Mouse (Mus musculus) neural tube, embryonic 14.5 days (tissue): ENCODE data around the gene Slc25a24. TPM values are rescaled to one million over a fixed set of nuclear protein-coding genes. Genes with fewer than 3 reads are reported as not detected.

ENCODE experiments used
- ATAC-seq: fragments of 200-750 bp; cut with Nextera tagmentation; 2 replicates; pipeline ENCODE4 v1.8.0; 2017; ENCODE audit warnings: low read depth, mild to moderate bottlenecking, moderate TSS enrichment, moderate library complexity
- H3K27ac ChIP-seq: fragments of 300-500 bp; sonication (generic); 2 replicates; pipeline ENCODE4 v1.5.1; 2014; ENCODE audit warnings: low read depth, mild to moderate bottlenecking, control low read depth, low read length, moderate library complexity, mixed read lengths
- H3K27me3 ChIP-seq: fragments of 300-500 bp; sonication (generic); 2 replicates; pipeline ENCODE4 v1.6.1; 2014; ENCODE audit warnings: low read length; ENCODE audit not compliant: control insufficient read depth, insufficient read depth
- H3K36me3 ChIP-seq: fragments of 300-500 bp; sonication (generic); 2 replicates; pipeline ENCODE4 v1.6.1; 2014; ENCODE audit warnings: low read length, mixed read lengths; ENCODE audit not compliant: control insufficient read depth, insufficient read depth
- H3K4me1 ChIP-seq: fragments of 300-500 bp; sonication (generic); 2 replicates; pipeline ENCODE4 v1.6.1; 2014; ENCODE audit warnings: low read length; ENCODE audit not compliant: control insufficient read depth, insufficient read depth
- H3K4me2 ChIP-seq: fragments of 300-500 bp; sonication (generic); 2 replicates; pipeline ENCODE4 v1.6.1; 2014; ENCODE audit warnings: mild to moderate bottlenecking, low read depth, low read length, control low read depth
- H3K4me3 ChIP-seq: fragments of 300-500 bp; sonication (generic); 2 replicates; pipeline ENCODE4 v1.5.1; 2014; ENCODE audit warnings: low read depth, low read length, control low read depth, mixed read lengths
- H3K9ac ChIP-seq: fragments of 300-500 bp; sonication (generic); replicated peaks from 2 replicates; pipeline ENCODE4 v1.6.1; 2014; ENCODE audit warnings: low read depth, mild to moderate bottlenecking, control low read depth, low read length, mixed read lengths
- H3K9me3 ChIP-seq: fragments of 300-500 bp; sonication (generic); 2 replicates; pipeline ENCODE4 v1.6.1; 2016; ENCODE audit warnings: low read length; ENCODE audit not compliant: control insufficient read depth
- WGBS: fragments of 180-500 bp; shearing (Covaris S2); extraction: QIAGEN DNeasy Blood & Tissue Kit; methylation state at CpG from one replicate; pipeline ENCODE4 v1.1.7; 2014; 5-methylcytosine and 5-hydroxymethylcytosine counted together
- polyA plus RNA-seq: library from polyadenylated mRNA; unstranded; fragments of >200 nt; fragmentation: Nextera tagmentation; extraction: Ambion mirVana; gene quantifications from 2 replicates; pipeline ENCODE4 v1.2.1, GENCODE M21; 2014

The Slc25a24 gene
- polyA plus RNA-seq, 1 experiment from 2014 or later, result 3.0 TPM

- no peak overlapping the region for H3K27ac ChIP-seq
- H3K4me1 ChIP-seq, result no peaks in the 10 kb centered on the region
- 61% methylated on average over 3 of the region's 3 CpGs for WGBS
- no peaks in the 10 kb centered on the region for H3K9me3 ChIP-seq
- H3K36me3 ChIP-seq, result no peaks in the 10 kb centered on the region
- no peak overlapping the region for H3K4me2 ChIP-seq
- H3K9ac ChIP-seq, result no peak overlapping the region
- no peak for ATAC-seq
- H3K27me3 ChIP-seq, result no peaks in the 10 kb centered on the region
- no peak overlapping the region for H3K4me3 ChIP-seq
Measured at GRCm38 (mm10) chr3:109157481-109157880, 34.5 kb downstream of the Slc25a24 start.

GRCm38 (mm10) chr3:109164088-109164487, 41.1 kb downstream of the Slc25a24 start:
- no peak overlapping the region for H3K4me3 ChIP-seq
- no peak overlapping the region for H3K4me2 ChIP-seq
- H3K9me3 ChIP-seq, result no peaks in the 10 kb centered on the region
- no peaks in the 10 kb centered on the region for H3K4me1 ChIP-seq
- ATAC-seq, result no peak
- no peak overlapping the region for H3K27ac ChIP-seq
- no peak overlapping the region for H3K9ac ChIP-seq
- H3K36me3 ChIP-seq, result no peaks in the 10 kb centered on the region
- whole genome bisulfite sequencing, result 82% methylated on average over 2 of the region's 2 CpGs
- no peaks in the 10 kb centered on the region for H3K27me3 ChIP-seq

- Histone ChIP-seq H3K36me3 (no peaks in the 10 kb centered on the region), H3K9ac (no peak overlapping the region), H3K4me1 (no peaks in the 10 kb centered on the region), H3K27ac (no peak overlapping the region), H3K9me3 (no peaks in the 10 kb centered on the region), H3K4me2 (no peak overlapping the region), H3K27me3 (no peaks in the 10 kb centered on the region), H3K4me3 (no peak overlapping the region)
- ATAC-seq, result no peak
- 87% methylated on average over 1 of the region's 1 CpGs for WGBS
Measured at GRCm38 (mm10) chr3:109164644-109165043, 41.7 kb downstream of the Slc25a24 start.

- Histone ChIP-seq H3K36me3 (no peaks in the 10 kb centered on the region), H3K9me3 (no peaks in the 10 kb centered on the region), H3K4me1 (no peaks in the 10 kb centered on the region), H3K27ac (no peak overlapping the region), H3K9ac (no peak overlapping the region), H3K4me2 (no peak overlapping the region), H3K27me3 (no peaks in the 10 kb centered on the region), H3K4me3 (no peak overlapping the region)
- ATAC-seq, result no peak
- 94% methylated on average over 8 of the region's 8 CpGs for WGBS
Measured at GRCm38 (mm10) chr3:109165214-109165829, 42.4 kb downstream of the Slc25a24 start.

- ATAC-seq, result no peak
- Histone ChIP-seq H3K4me2 (no peak overlapping the region), H3K4me3 (no peak overlapping the region), H3K36me3 (no peaks in the 10 kb centered on the region), H3K4me1 (no peaks in the 10 kb centered on the region), H3K9me3 (no peaks in the 10 kb centered on the region), H3K27ac (no peak overlapping the region), H3K9ac (no peak overlapping the region), H3K27me3 (no peaks in the 10 kb centered on the region)
- WGBS, result 93% methylated on average over 2 of the region's 2 CpGs
Measured at GRCm38 (mm10) chr3:109169121-109169520, 46.2 kb downstream of the Slc25a24 start.

- Histone ChIP-seq H3K4me3 (no peak overlapping the region), H3K36me3 (no peaks in the 10 kb centered on the region), H3K9ac (no peak overlapping the region), H3K9me3 (no peaks in the 10 kb centered on the region), H3K4me1 (no peaks in the 10 kb centered on the region), H3K27ac (no peak overlapping the region), H3K27me3 (no peaks in the 10 kb centered on the region), H3K4me2 (no peak overlapping the region)
- ATAC-seq, result peak; percentile 86
- WGBS, result 29% methylated on average over 15 of the region's 15 CpGs
Measured at GRCm38 (mm10) chr3:109171070-109171778, 48.3 kb downstream of the Slc25a24 start.

- WGBS, result 81% methylated on average over 5 of the region's 5 CpGs
- Histone ChIP-seq H3K4me2 (no peak overlapping the region), H3K9ac (no peak overlapping the region), H3K4me1 (peaks cover 2% of the 10 kb centered on the region; the same call in 1 of the 2 replicates), H3K27ac (no peak overlapping the region), H3K9me3 (no peaks in the 10 kb centered on the region), H3K36me3 (no peaks in the 10 kb centered on the region), H3K4me3 (no peak overlapping the region), H3K27me3 (no peaks in the 10 kb centered on the region)
- ATAC-seq, result no peak
Measured at GRCm38 (mm10) chr3:109174394-109174793, 51.4 kb downstream of the Slc25a24 start.

- Histone ChIP-seq H3K36me3 (no peaks in the 10 kb centered on the region), H3K27ac (no peak overlapping the region), H3K27me3 (no peaks in the 10 kb centered on the region), H3K4me2 (no peak overlapping the region), H3K4me1 (peaks cover 6% of the 10 kb centered on the region; the same call in 1 of the 2 replicates), H3K9ac (no peak overlapping the region), H3K9me3 (no peaks in the 10 kb centered on the region), H3K4me3 (no peak overlapping the region)
- no peak for ATAC-seq
- 48% methylated on average over 6 of the region's 6 CpGs for WGBS
Measured at GRCm38 (mm10) chr3:109178705-109179104, 55.8 kb downstream of the Slc25a24 start.

GRCm38 (mm10) chr3:109179528-109180076, 56.7 kb downstream of the Slc25a24 start:
- H3K36me3 ChIP-seq, result no peaks in the 10 kb centered on the region
- H3K9me3 ChIP-seq, result no peaks in the 10 kb centered on the region
- no peak for ATAC-seq
- H3K27ac ChIP-seq, result no peak overlapping the region
- no peak overlapping the region for H3K4me2 ChIP-seq
- no peak overlapping the region for H3K4me3 ChIP-seq
- peaks cover 6% of the 10 kb centered on the region; the same call in 1 of the 2 replicates for H3K4me1 ChIP-seq
- H3K9ac ChIP-seq, result no peak overlapping the region
- no peaks in the 10 kb centered on the region for H3K27me3 ChIP-seq
- 58% methylated on average over 6 of the region's 6 CpGs for WGBS
